Mouse (Mus musculus): ENCODE data around the gene Arnt. TPM values are rescaled to one million over a fixed set of nuclear protein-coding genes. Genes with fewer than 3 reads are reported as not detected.

Gene Arnt
- total RNA-seq, 1 experiment, result 25.1 TPM

DNA sequence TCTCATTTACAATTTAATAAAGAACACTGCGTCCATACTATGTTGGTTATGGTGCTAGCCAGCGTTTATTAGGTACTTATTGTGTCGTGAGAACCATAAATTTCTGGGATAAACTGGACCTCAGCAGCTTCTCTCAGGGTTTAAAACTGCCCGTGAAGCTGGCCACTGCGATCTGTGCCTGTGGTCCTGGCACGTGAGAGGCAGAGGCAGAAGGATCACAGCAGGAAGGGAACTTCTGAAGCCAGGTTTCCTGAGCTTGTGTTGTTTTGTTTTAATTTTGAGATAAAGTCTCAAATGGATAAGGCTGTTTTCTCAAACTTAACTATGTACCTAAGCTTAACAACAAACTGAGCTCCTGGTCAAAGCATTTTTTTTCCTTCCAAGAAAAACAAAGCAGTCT is 75.2 kb downstream of the Arnt start:
- in situ Hi-C loops (cut with MboI; ENCODE audit: low sequenced_read_pairs in 2 of 2, unreplicated experiment in 2 of 2), result no loop called here
- no peak for TF ChIP-seq ZNF384 (IDR thresholded peaks at IDR 0.05; ENCODE audit: low read depth, low read length)
- TF ChIP-seq CHD2 (IDR thresholded peaks at IDR 0.05; ENCODE audit: low read depth, low read length), result no peak
- no peak for TF ChIP-seq HCFC1 (IDR thresholded peaks at IDR 0.05; ENCODE audit: borderline replicate concordance, insufficient read depth, low read length)
- TF ChIP-seq ZC3H11A (IDR thresholded peaks at IDR 0.05; ENCODE audit: borderline replicate concordance, low read depth, low read length), result no peak
- TF ChIP-seq MAFK (IDR thresholded peaks at IDR 0.05; ENCODE audit: insufficient read depth, low read depth, low read length), result no peak
- Histone ChIP-seq H3K9me3 (ENCODE audit: control insufficient read depth, insufficient read depth, low read depth, low read length) (no peaks in the 10 kb centered on the region), H3K9ac (ENCODE audit: insufficient read depth, low read depth, low read length, poor library complexity, severe bottlenecking) (no peak overlapping the region), H3K36me3 (ENCODE audit: control insufficient read depth, insufficient read depth, low read length, poor library complexity, severe bottlenecking) (no peaks in the 10 kb centered on the region), H3K4me1 (ENCODE audit: control insufficient read depth in 2 of 2, insufficient read depth in 2 of 2, low read length in 2 of 2, poor library complexity in 1 of 2) (no peaks in the 10 kb centered on the region), H3K4me3 (ENCODE audit: insufficient read depth in 1 of 2, low read depth in 1 of 2, low read length in 2 of 2, poor library complexity in 1 of 2, severe bottlenecking in 1 of 2) (no peak overlapping the region), H3K27ac (ENCODE audit: insufficient read depth, low read depth, low read length, poor library complexity, severe bottlenecking) (no peak overlapping the region)
- no peak for DNase-seq (ENCODE audit: low read depth, low spot score)

DNA sequence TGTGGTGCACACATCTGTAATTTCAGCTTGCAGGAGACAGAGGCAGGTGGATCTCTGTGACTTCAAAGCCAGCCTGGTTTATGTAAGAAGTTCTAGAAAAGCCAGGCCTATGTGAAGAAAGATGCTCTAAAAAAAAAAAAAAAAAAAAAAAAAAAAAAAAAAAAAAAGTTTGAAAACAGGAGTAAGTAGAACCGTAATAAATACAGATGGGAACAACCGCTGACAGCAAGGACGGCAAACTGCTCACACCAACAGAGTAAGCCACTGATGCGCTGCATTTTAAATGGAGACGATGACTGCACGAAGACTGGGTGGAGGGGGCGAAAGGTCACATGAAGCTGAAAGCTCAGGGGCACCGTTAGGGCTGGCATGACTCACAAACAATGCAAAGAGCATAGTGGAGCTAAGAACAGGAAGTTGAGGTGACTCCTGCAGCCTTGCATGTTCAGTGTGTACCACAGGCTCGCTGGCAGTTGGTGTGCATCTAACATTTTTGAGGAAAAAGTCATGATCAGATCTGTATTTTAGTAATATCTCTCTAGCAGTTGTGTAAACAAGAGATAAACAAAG is 77.5 kb downstream of the Arnt start:
- DNase-seq (ENCODE audit: low read depth, low spot score), result no peak
- no peak overlapping the region for H3K9ac ChIP-seq (ENCODE audit: insufficient read depth, low read depth, low read length, poor library complexity, severe bottlenecking)
- in situ Hi-C loops (cut with MboI; ENCODE audit: low sequenced_read_pairs in 2 of 2, unreplicated experiment in 2 of 2), result no loop called here
- no peak for TF ChIP-seq CHD2 (IDR thresholded peaks at IDR 0.05; ENCODE audit: low read depth, low read length)
- no peak for TF ChIP-seq ZC3H11A (IDR thresholded peaks at IDR 0.05; ENCODE audit: borderline replicate concordance, low read depth, low read length)
- peak; percentile 90 for TF ChIP-seq ZNF384 (IDR thresholded peaks at IDR 0.05; ENCODE audit: low read depth, low read length)
- no peak for TF ChIP-seq MAFK (IDR thresholded peaks at IDR 0.05; ENCODE audit: insufficient read depth, low read depth, low read length)
- TF ChIP-seq HCFC1 (IDR thresholded peaks at IDR 0.05; ENCODE audit: borderline replicate concordance, insufficient read depth, low read length), result no peak
- H3K36me3 ChIP-seq (ENCODE audit: control insufficient read depth, insufficient read depth, low read length, poor library complexity, severe bottlenecking), result no peaks in the 10 kb centered on the region
- no peak overlapping the region for H3K27ac ChIP-seq (ENCODE audit: insufficient read depth, low read depth, low read length, poor library complexity, severe bottlenecking)
- no peak overlapping the region for H3K4me3 ChIP-seq (ENCODE audit: insufficient read depth in 1 of 2, low read depth in 1 of 2, low read length in 2 of 2, poor library complexity in 1 of 2, severe bottlenecking in 1 of 2)
- no peaks in the 10 kb centered on the region for H3K9me3 ChIP-seq (ENCODE audit: control insufficient read depth, insufficient read depth, low read depth, low read length)
- no peaks in the 10 kb centered on the region for H3K4me1 ChIP-seq (ENCODE audit: control insufficient read depth in 2 of 2, insufficient read depth in 2 of 2, low read length in 2 of 2, poor library complexity in 1 of 2)

DNA sequence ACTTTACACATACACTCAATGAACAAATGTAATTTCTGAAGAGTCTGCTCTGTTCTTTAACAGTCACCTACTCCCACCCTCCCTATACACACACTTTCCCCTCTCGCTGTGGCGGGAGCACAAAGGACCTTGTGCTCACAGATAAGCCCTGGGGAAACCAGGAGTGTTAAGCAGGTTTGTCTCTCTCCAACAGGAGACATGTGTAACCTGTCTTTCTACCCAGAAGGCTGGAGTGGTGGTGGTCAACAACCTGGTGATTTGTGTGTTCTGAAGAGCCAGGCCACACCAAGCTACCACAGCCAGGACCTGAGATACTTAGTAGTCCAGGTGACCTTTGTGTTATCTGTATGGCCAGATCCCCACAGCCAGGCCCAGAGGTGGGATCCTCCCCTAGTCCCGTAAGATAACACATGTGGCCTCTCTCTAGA is 82.4 kb downstream of the Arnt start:
- no peak for TF ChIP-seq HCFC1 (IDR thresholded peaks at IDR 0.05; ENCODE audit: borderline replicate concordance, insufficient read depth, low read length)
- TF ChIP-seq CHD2 (IDR thresholded peaks at IDR 0.05; ENCODE audit: low read depth, low read length), result no peak
- TF ChIP-seq ZNF384 (IDR thresholded peaks at IDR 0.05; ENCODE audit: low read depth, low read length), result no peak
- TF ChIP-seq ZC3H11A (IDR thresholded peaks at IDR 0.05; ENCODE audit: borderline replicate concordance, low read depth, low read length), result no peak
- TF ChIP-seq MAFK (IDR thresholded peaks at IDR 0.05; ENCODE audit: insufficient read depth, low read depth, low read length), result no peak
- H3K9me3 ChIP-seq (ENCODE audit: control insufficient read depth, insufficient read depth, low read depth, low read length), result no peaks in the 10 kb centered on the region
- no peak for DNase-seq (ENCODE audit: low read depth, low spot score)
- in situ Hi-C loops (cut with MboI; ENCODE audit: low sequenced_read_pairs in 2 of 2, unreplicated experiment in 2 of 2), result no loop called here
- H3K4me1 ChIP-seq (ENCODE audit: control insufficient read depth in 2 of 2, insufficient read depth in 2 of 2, low read length in 2 of 2, poor library complexity in 1 of 2), result peaks cover 6 to 10% of the 10 kb centered on the region in 2 experiments; a peak in 2 of 4 replicates
- H3K27ac ChIP-seq (ENCODE audit: insufficient read depth, low read depth, low read length, poor library complexity, severe bottlenecking), result no peak overlapping the region
- H3K4me3 ChIP-seq (ENCODE audit: insufficient read depth in 1 of 2, low read depth in 1 of 2, low read length in 2 of 2, poor library complexity in 1 of 2, severe bottlenecking in 1 of 2), result no peak overlapping the region
- no peak overlapping the region for H3K9ac ChIP-seq (ENCODE audit: insufficient read depth, low read depth, low read length, poor library complexity, severe bottlenecking)
- H3K36me3 ChIP-seq (ENCODE audit: control insufficient read depth, insufficient read depth, low read length, poor library complexity, severe bottlenecking), result no peaks in the 10 kb centered on the region

DNA sequence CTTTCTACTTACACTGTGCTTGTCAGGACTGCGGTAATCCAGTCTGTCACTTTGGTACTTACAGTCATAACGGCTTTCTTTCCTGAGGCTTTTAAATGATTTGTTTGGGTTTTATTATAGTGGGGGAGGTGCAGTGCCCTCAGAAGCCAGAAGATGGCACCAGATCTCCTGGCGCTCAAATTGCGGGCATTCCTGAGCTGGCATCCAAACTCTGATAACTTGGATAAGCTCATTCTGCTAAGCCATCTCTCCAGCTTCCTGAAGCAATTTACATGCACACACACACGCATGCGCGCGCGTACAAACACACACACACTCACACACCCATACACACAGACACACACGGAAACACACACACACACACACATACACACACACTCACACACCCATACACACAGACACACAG is 83.3 kb downstream of the Arnt start:
- Histone ChIP-seq H3K9me3 (ENCODE audit: control insufficient read depth, insufficient read depth, low read depth, low read length) (no peaks in the 10 kb centered on the region), H3K9ac (ENCODE audit: insufficient read depth, low read depth, low read length, poor library complexity, severe bottlenecking) (no peak overlapping the region), H3K4me3 (ENCODE audit: insufficient read depth in 1 of 2, low read depth in 1 of 2, low read length in 2 of 2, poor library complexity in 1 of 2, severe bottlenecking in 1 of 2) (no peak overlapping the region), H3K36me3 (ENCODE audit: control insufficient read depth, insufficient read depth, low read length, poor library complexity, severe bottlenecking) (no peaks in the 10 kb centered on the region), H3K27ac (ENCODE audit: insufficient read depth, low read depth, low read length, poor library complexity, severe bottlenecking) (no peak overlapping the region), H3K4me1 (ENCODE audit: control insufficient read depth in 2 of 2, insufficient read depth in 2 of 2, low read length in 2 of 2, poor library complexity in 1 of 2) (peaks cover 8 to 13% of the 10 kb centered on the region in 2 experiments; a peak in 2 of 4 replicates)
- in situ Hi-C loops (cut with MboI; ENCODE audit: low sequenced_read_pairs in 2 of 2, unreplicated experiment in 2 of 2), result no loop called here
- peak; percentile 56 for DNase-seq (ENCODE audit: low read depth, low spot score)
- TF ChIP-seq ZNF384 (IDR thresholded peaks at IDR 0.05; ENCODE audit: low read depth, low read length), result no peak
- peak; percentile 70 for TF ChIP-seq ZC3H11A (IDR thresholded peaks at IDR 0.05; ENCODE audit: borderline replicate concordance, low read depth, low read length)

DNA sequence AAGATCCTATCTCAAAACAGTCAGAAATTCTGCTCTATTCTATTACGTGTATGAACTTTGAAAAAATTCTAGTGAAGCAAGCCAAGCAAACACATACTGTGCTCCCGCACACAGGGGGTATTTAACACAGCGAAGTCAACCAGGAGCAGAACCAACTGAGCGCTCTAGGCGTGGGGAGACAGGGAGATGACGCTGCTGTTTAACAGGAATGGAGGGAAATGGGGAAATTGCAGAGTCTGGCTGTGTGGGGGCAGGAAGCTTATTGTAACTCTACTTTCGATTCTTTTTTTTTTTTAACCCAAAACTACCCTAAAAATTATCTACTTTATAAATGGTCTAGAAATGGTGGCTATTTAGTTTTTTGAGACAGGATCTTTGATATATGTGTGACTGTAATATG is 84.7 kb downstream of the Arnt start:
- TF ChIP-seq ZNF384 (IDR thresholded peaks at IDR 0.05; ENCODE audit: low read depth, low read length), result no peak
- no peak for TF ChIP-seq MAFK (IDR thresholded peaks at IDR 0.05; ENCODE audit: insufficient read depth, low read depth, low read length)
- TF ChIP-seq CHD2 (IDR thresholded peaks at IDR 0.05; ENCODE audit: low read depth, low read length), result no peak
- TF ChIP-seq HCFC1 (IDR thresholded peaks at IDR 0.05; ENCODE audit: borderline replicate concordance, insufficient read depth, low read length), result no peak
- no peak for TF ChIP-seq ZC3H11A (IDR thresholded peaks at IDR 0.05; ENCODE audit: borderline replicate concordance, low read depth, low read length)
- H3K9ac ChIP-seq (ENCODE audit: insufficient read depth, low read depth, low read length, poor library complexity, severe bottlenecking), result no peak overlapping the region
- no peak overlapping the region for H3K4me3 ChIP-seq (ENCODE audit: insufficient read depth in 1 of 2, low read depth in 1 of 2, low read length in 2 of 2, poor library complexity in 1 of 2, severe bottlenecking in 1 of 2)
- peaks cover 9 to 13% of the 10 kb centered on the region in 2 experiments; a peak in 2 of 4 replicates for H3K4me1 ChIP-seq (ENCODE audit: control insufficient read depth in 2 of 2, insufficient read depth in 2 of 2, low read length in 2 of 2, poor library complexity in 1 of 2)
- DNase-seq (ENCODE audit: low read depth, low spot score), result no peak
- no peaks in the 10 kb centered on the region for H3K36me3 ChIP-seq (ENCODE audit: control insufficient read depth, insufficient read depth, low read length, poor library complexity, severe bottlenecking)
- no peaks in the 10 kb centered on the region for H3K9me3 ChIP-seq (ENCODE audit: control insufficient read depth, insufficient read depth, low read depth, low read length)
- no peak overlapping the region for H3K27ac ChIP-seq (ENCODE audit: insufficient read depth, low read depth, low read length, poor library complexity, severe bottlenecking)
- in situ Hi-C loops (cut with MboI; ENCODE audit: low sequenced_read_pairs in 2 of 2, unreplicated experiment in 2 of 2), result no loop called here

Measured in ES-E14 (cell line).